Mouse (Mus musculus) layer of hippocampus, adult 2 months (tissue): ENCODE measurements around the gene Zdhhc12. TPM values are rescaled to one million over a fixed set of nuclear protein-coding genes. Genes with fewer than 3 reads are reported as not detected.
A peak's percentile ranks its signal among the peaks of the same experiment; 100 is the strongest.
"Not testable (repeated sequence)": the region's sequence is repeated elsewhere in the genome, so short reads cannot be mapped to it uniquely, and the experiment has no call there.

Experiments used
- DNase-seq, 2 experiments: peaks; one replicate each; pipeline ENCODE4 v3.0.0; 2022; ENCODE audit warnings: low spot score in 2 of 2
- H3K27ac ChIP-seq: fragments of 200-600 bp; 2 replicates; pipeline ENCODE4 v1.8.1; 2022
- H3K4me3 ChIP-seq: fragments of 200-600 bp; 2 replicates; pipeline ENCODE4 v1.8.1; 2022; ENCODE audit warnings: mild to moderate bottlenecking
- CTCF ChIP-seq: fragments of 200-600 bp; conservative IDR thresholded peaks from 2 replicates; pipeline ENCODE4 v1.8.1; 2022; ENCODE audit warnings: antibody characterized with exemption, mild to moderate bottlenecking, moderate library complexity
- total RNA-seq, 2 experiments: library from RNA; stranded (reverse); gene quantifications; 2 replicates each; pipeline ENCODE4 v1.2.3; 2021

The Zdhhc12 gene
- total RNA-seq, 2 experiments from 2014 or later = 7.6 to 9.1 TPM

GRCm38 (mm10) chr2:30067031-30067888, 26.2 kb downstream of the Zdhhc12 start:
- peak overlapping the region; percentile 85 for H3K4me3 ChIP-seq
- TF ChIP-seq CTCF = no peak
- H3K27ac ChIP-seq = peak overlapping the region; percentile 98
- DNase-seq = peak in 1 of 2 experiments; percentile 36

GRCm38 (mm10) chr2:30066046-30066901, 27.2 kb downstream of the Zdhhc12 start:
- no peak for TF ChIP-seq CTCF
- Histone ChIP-seq H3K27ac (peak overlapping the region; percentile 98), H3K4me3 (peak overlapping the region; percentile 85)
- peak; percentile 93 to 94 for DNase-seq

GRCm38 (mm10) chr2:30064298-30064697, 29.1 kb downstream of the Zdhhc12 start:
- DNase-seq = no peak
- Histone ChIP-seq H3K27ac (no peak overlapping the region), H3K4me3 (no peak overlapping the region)
- no peak for TF ChIP-seq CTCF

GRCm38 (mm10) chr2:30063791-30064190, 29.7 kb downstream of the Zdhhc12 start:
- H3K27ac ChIP-seq = no peak overlapping the region
- no peak for DNase-seq
- no peak for TF ChIP-seq CTCF
- H3K4me3 ChIP-seq = no peak overlapping the region

DNA sequence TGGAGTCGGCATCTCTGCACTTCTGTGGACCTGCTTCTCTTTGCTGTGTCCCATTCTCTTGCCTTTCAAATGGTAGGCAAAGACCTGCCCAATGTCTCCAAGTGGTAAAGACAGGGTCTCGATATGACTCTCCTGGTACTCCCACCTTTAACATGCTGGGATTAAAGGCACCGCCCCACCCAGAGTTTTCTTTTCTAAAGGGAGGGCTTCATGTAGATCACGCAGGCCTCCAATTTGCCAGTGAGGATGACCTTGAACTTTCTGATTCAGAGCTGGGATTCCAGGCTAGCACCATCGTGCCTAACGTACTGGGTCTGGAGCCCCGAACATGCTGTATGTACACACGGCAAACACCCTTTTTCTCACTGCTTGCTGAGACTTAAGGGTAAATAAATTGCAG, 30.2 kb downstream of the Zdhhc12 start:
- Histone ChIP-seq H3K4me3 (peak overlapping the region; percentile 55), H3K27ac (peak overlapping the region; percentile 84; the same call in 1 of the 2 replicates)
- no peak for DNase-seq
- no peak for TF ChIP-seq CTCF

DNA sequence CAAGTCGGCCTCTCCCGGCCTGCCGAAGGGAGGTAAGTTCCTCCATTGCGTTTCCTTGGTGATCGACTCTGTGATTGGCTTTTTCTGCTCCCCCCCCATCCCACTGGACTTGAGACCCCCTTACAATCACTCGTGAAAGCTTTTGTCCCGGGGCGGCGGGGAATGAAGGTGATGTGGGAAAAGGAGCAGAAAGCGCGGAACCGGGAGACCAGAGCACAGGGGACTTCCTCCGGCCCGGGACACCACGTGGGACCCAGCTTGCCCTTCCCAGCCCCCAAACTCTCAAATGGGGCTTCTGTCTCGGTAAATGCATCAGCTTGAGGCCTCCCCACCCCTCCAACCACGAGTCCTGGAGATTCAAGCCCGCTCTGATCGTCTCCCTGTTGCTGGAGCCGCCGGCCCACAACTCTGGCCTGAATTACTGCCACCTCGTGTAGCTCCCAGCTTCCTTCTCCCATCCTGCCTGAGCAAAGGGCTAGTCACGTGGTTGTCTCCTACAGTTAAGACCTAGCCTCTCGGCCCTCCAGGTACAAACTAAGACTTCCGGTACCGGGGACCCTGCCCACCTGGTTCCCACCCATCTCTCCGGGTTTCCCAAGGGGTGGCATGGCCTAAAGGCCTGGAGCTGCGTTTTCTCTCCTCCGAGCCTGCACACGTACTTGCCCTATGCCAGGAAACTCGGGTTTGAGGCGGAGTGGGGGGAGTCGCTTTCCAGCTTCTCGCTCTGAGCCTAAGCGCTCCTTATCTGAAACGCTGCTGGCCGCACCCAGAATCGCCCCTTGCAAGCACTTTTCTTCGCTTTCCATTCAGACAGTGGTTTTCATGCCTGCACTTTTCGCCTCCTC, 31.0 kb downstream of the Zdhhc12 start:
- H3K27ac ChIP-seq = peak overlapping the region; percentile 84
- peak in 1 of 2 experiments; percentile 24 for DNase-seq
- TF ChIP-seq CTCF = no peak
- H3K4me3 ChIP-seq = peak overlapping the region; percentile 55

GRCm38 (mm10) chr2:30061215-30062166, 32.0 kb downstream of the Zdhhc12 start:
- peak overlapping the region; percentile 84 for H3K27ac ChIP-seq
- peak overlapping the region; percentile 55 for H3K4me3 ChIP-seq
- TF ChIP-seq CTCF = no peak
- no peak for DNase-seq

GRCm38 (mm10) chr2:30058418-30058817, 35.0 kb downstream of the Zdhhc12 start:
- TF ChIP-seq CTCF = no peak
- no peak overlapping the region for H3K4me3 ChIP-seq
- no peak overlapping the region for H3K27ac ChIP-seq
- no peak for DNase-seq

GRCm38 (mm10) chr2:30057223-30057904, 36.1 kb downstream of the Zdhhc12 start, which contains the start of gene Set:
Gene Set, plus strand, starts transcription at chr2:30057378.
- DNase-seq = no peak
- Histone ChIP-seq H3K27ac (no peak within 1 kb of the TSS), H3K4me3 (no peak within 1 kb of the TSS)
- TF ChIP-seq CTCF = no peak

GRCm38 (mm10) chr2:30056736-30057135, 36.7 kb downstream of the Zdhhc12 start:
- TF ChIP-seq CTCF = no peak
- no peak for DNase-seq
- Histone ChIP-seq H3K27ac (no peak overlapping the region), H3K4me3 (no peak overlapping the region)

DNA sequence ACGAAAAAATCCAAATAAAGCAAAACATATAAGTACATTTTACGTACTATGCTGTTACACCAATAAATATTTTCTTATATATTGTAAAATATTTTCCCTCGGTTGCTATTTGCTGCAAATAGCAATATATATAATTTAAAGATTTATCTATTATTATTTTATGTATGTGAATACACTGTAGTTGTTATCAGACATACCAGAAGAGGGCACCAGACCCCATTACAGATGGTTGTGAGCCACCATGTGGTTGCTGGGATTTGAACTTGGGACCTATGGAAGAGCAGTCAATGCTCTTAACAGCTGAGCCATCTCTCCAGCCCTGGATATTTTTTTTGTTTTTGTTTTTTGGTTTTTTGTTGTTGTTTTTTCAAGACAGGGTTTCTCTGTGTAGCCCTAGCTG, 38.1 kb downstream of the Zdhhc12 start:
- not testable (repeated sequence) for DNase-seq, H3K4me3 ChIP-seq, H3K27ac ChIP-seq
- TF ChIP-seq CTCF = peak; percentile 60
